Mouse (Mus musculus) right cerebral cortex, adult 18-20 months (tissue): Measurements from ENCODE around the gene H1fx.
"Not testable (repeated sequence)": the region's sequence is repeated elsewhere in the genome, so short reads cannot be mapped to it uniquely, and the experiment has no call there.

Experiments
- DNase-seq: peaks from one replicate; pipeline ENCODE4 v3.0.0; 2022; ENCODE audit warnings: mixed read lengths

H1fx gene

DNA sequence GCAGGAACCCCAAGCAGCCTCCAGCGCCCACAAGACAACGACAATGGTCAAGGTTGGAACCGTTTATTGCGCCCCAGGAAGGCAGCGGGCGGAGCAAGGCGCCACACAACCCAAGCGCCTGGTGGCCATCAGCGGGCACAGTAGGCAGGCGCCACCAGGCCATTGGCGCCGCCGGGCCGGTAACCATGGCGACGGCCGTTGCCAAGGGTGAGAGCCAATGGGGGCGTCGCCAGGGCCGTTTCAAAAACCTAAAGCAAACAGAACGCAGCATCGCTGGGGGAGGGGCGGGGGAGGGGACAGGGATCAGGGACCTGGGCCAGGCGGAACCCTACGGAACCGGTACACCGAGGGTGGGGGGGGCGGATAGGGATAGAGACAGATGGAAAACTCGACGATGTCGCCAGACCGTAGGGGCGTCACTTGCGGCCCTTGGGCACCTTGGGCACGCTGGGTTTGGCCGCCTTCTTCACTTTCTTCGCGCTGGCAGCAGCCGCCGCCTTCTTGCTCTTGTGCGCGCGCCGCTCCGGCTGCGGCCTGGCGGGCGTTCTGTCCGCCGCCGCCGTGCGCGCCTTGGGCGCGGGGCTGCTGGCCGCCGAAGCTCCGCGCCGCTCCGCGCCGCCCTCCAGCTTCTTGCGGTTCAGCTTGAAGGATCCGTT lies 935 bp downstream of the H1fx start:
- DNase-seq: peak; percentile 90

DNA sequence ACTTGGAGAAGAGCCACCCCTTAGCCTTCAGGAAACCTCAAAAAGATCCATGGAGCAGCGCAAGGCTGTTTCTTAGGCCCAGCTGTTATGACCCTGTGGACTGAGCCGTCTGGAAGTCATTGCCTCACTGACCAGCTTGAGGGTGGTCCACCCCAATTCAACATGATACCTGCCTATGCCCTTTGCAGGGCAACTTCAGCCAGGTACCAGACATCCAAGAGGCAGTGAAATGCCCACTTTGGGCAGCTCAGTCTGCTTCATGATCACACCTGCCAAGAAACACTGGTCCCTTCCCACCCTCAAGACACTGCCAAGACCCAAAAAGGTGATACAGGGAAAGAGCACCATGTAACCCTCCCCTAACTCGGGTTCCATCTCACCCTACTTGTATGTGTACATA lies 1.7 kb downstream of the H1fx start:
- no peak for DNase-seq

DNA sequence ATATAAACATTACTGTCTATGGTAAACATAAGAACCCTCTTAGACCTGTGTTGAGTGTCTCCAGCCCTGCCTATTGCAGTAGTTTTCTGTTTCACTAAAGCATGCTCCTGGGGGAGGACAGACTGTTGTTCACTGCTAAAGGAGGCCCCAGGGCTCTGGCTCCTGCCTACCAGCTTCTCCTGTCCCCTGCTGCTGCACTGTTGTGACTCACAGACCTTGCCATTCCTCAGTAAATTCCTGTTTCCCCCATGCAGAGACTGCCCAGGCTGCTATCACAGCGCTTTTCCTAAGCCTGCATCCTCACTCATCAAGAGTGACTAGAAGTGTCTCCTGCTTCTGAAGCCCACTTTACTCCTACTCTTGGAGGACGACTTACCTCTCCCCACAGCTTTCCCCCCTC lies 11.4 kb downstream of the H1fx start:
- no peak for DNase-seq

DNA sequence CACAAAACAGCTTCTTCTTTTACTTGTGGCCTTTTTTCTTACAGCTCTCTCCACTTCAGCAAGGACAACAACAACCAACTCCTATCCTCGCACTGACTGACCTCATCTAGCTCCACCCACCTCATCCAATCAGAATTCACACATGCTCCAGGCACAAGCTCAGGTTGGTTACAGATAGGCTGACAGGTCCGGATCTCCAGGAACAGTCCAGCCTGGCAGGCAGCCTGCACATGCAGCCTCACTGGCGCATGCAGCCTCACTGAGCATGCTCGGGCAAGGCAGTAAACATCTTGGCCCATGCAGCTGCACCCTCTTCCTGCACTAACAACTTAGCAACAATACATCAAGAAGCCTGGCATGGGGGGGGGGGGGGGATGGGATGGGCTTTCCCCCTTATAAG lies 19.0 kb downstream of the H1fx start:
- not testable (repeated sequence) for DNase-seq

DNA sequence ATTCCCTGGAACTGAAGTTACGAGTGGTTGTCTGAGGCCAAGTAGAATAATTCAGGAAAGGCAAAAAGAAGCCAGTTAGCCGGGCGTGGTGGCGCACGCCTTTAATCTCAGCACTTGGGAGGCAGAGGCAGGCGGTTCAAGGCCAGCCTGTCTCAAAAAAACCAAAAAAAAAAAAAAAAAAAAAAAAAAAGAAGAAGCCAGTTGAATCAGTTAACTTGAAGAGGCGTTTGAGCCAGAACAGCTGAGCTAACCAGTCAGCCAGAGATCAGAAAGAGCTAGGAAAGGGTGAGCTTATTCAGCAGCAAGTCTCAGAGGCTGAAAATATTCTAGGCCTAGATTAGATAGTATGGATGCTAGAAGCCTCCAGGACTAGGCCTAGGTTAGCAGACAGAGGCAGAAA lies 39.3 kb downstream of the H1fx start:
- no peak for DNase-seq

DNA sequence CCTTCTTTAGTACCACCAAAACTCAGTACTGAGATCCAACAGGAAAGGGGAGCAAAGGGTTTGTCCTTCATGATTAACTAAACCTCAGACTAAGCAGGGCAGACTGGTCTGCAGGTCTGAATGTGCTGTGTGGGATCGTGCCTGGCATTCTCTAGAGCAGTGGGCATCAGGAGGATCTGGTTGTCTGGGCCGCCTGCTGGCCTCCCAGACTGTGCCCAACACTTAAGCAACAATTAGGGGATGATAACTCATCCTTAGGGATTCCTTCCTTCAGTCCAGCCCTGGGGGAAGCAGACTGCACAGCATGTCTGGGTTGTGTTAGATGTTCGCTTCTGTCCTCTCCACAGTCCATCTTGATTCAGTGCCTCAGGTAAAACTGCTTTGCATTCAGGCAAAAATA lies 42.5 kb downstream of the H1fx start:
- DNase-seq: no peak

DNA sequence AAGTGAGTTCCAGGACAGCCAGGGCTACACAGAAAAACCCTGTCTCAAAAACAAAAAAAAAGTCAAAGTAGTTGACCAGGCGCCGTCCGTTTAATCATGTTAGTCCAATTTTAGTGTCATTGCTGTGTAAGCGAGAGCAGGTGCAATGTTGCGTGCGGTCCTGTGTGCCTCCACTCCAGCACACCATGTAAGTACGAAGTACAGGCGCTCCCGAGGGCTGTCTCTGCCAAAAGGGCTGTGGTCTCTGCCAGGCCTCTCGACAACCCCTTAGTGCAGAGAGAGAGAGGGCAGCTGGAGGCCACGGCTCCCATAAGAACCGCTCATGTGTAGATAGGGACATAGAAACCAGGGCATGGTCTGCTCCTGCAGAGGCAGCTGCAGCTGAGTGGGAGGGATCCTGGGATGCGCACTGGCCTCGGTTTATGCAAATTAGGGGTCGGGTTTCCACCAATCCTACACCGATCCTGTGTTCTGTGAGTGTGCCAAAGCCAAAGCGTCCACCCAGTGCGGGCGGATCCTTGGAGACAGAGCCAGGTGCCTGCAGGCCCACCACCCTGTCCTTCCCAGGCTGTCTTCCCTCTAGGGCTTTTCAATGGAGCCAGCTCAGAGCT lies 44.2 kb downstream of the H1fx start:
- DNase-seq: no peak

DNA sequence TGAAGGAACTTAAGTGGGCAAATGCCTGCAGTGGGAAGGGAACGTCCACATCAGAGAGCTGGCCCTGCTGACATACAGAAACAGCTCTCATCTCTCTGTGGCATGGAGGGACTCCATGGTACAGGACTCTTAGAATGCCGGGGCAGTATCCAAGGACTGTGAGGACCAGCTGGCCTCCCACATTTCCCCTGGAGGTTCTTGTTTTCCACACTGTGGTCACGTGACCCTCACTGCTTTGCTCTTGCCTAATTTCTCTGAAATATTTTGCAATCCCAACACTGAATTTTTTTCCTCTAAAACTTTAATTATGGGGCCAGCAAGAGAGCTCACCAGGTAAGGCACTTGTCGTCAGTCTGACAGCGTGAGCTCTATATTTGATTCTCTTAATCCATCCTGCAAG lies 46.4 kb downstream of the H1fx start:
- no peak for DNase-seq
